Mouse (Mus musculus): ENCODE measurements at regions not wholly inside any gene's neighbourhood (a gene's known extent, or its start where the extent isn't known, plus 50 kb on each side); places are given as distances from the start of the nearest gene placed in this dataset.
"Not testable (repeated sequence)": the region's sequence is repeated elsewhere in the genome, so short reads cannot be mapped to it uniquely, and the experiment has no call there.

DNA sequence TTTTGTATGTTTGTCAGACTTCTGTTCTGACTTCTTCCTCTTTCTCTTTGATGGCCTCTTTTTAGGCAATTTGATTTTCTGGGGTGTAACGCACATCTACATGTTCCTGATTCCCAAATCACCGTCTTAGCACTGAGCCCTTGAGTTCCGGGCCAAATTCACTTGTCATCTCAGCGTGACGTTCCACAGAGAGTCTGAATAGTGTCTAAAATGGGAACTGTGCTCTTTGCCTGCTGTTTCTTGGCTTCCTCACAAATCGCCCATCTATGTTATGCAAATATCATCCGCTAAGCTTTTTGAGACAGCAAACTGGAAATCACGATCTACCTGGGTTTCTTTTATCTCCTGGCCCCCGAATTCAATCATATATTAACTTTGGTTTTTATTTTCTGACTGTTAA lies 223.8 kb upstream of the Gm6793 start:
- TF ChIP-seq CTCF (IDR thresholded peaks at IDR 0.05; ENCODE audit: low read depth) (no peak), EP300 (IDR thresholded peaks at IDR 0.05; ENCODE audit: low read depth) (no peak)
- 78% methylated on average over 9 of the region's 9 CpGs for WGBS (ENCODE audit: insufficient replicate concordance)
- DNase-seq = no peak
- no peak overlapping the region for H3K4me2 ChIP-seq (ENCODE audit: low read depth, low read length)
- H3K9me3 ChIP-seq (ENCODE audit: low read length) = 0 out of 2 replicates have a peak, but pooled peaks cover 2% of the 10 kb centered on the region
- H3K27me3 ChIP-seq (ENCODE audit: insufficient read depth, low read length) = no peaks in the 10 kb centered on the region
- no peak overlapping the region for H3K27ac ChIP-seq (ENCODE audit: low read depth)
- H3K4me1 ChIP-seq (ENCODE audit: insufficient read depth) = no peaks in the 10 kb centered on the region
- H3K4me3 ChIP-seq (ENCODE audit: low read depth, low read length) = no peak overlapping the region
- ATAC-seq = no peak
- no peak overlapping the region for H3K9ac ChIP-seq (replicated peaks)
- no peaks in the 10 kb centered on the region for H3K36me3 ChIP-seq (replicated peaks; ENCODE audit: insufficient read depth, low read length)

DNA sequence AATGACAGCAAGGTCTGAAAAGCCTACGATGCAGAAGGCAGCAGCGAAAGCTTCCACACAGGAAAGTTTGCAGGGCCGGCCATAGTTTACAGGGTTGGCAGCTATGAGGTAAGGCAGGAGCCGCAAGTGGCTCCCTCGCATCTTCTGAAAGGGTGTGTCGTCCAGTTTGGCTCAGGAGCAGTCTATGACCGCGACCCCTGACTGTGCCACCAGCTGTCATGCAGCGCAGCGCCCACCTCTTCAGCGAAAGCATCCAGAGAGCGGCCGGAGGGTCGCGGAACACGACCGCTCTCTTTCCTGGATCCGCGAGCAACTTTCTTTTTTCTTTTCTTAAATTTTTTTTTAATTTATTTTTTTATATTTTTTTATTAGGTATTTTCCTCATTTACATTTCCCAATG lies 221.9 kb upstream of the Gm6793 start:
- not testable (repeated sequence) for DNase-seq; H3K36me3 ChIP-seq (replicated peaks; ENCODE audit: insufficient read depth, low read length); H3K27ac ChIP-seq (ENCODE audit: low read depth); H3K4me1 ChIP-seq (ENCODE audit: insufficient read depth); H3K4me2 ChIP-seq (ENCODE audit: low read depth, low read length); ATAC-seq; H3K9me3 ChIP-seq (ENCODE audit: low read length); H3K27me3 ChIP-seq (ENCODE audit: insufficient read depth, low read length); H3K4me3 ChIP-seq (ENCODE audit: low read depth, low read length); H3K9ac ChIP-seq (replicated peaks)
- 83% methylated on average over 18 of the region's 19 CpGs for WGBS (ENCODE audit: insufficient replicate concordance)

DNA sequence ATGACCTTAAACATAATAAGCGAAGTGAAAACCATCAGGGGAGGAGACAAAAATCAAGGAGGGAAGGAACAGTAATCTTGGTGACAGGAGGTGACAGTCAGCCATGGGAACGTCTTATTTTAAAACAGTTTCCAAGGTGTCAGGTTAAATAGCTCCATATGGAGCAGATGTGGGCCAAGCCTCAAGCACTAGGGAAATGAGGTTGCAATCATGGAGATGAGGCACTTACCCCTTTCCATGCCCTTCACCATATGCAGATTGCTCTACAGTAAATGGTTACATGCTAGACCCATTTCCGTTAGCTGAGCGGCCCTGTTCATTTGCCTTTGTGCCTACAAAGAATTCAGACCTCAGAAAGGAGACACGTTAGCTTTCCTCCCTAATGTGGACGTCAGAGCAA lies 204.8 kb upstream of the Gm6793 start:
- no peaks in the 10 kb centered on the region for H3K27me3 ChIP-seq (ENCODE audit: insufficient read depth, low read length)
- H3K9ac ChIP-seq (replicated peaks) = no peak overlapping the region
- no peak overlapping the region for H3K4me3 ChIP-seq (ENCODE audit: low read depth, low read length)
- no peak overlapping the region for H3K4me2 ChIP-seq (ENCODE audit: low read depth, low read length)
- no peak for TF ChIP-seq CTCF (IDR thresholded peaks at IDR 0.05; ENCODE audit: low read depth)
- TF ChIP-seq EP300 (IDR thresholded peaks at IDR 0.05; ENCODE audit: low read depth) = no peak
- ATAC-seq = no peak
- 71% methylated on average over 6 of the region's 6 CpGs for WGBS (ENCODE audit: insufficient replicate concordance)
- H3K9me3 ChIP-seq (ENCODE audit: low read length) = no peaks in the 10 kb centered on the region
- no peaks in the 10 kb centered on the region for H3K36me3 ChIP-seq (replicated peaks; ENCODE audit: insufficient read depth, low read length)
- H3K27ac ChIP-seq (ENCODE audit: low read depth) = no peak overlapping the region
- H3K4me1 ChIP-seq (ENCODE audit: insufficient read depth) = no peaks in the 10 kb centered on the region
- DNase-seq = no peak

DNA sequence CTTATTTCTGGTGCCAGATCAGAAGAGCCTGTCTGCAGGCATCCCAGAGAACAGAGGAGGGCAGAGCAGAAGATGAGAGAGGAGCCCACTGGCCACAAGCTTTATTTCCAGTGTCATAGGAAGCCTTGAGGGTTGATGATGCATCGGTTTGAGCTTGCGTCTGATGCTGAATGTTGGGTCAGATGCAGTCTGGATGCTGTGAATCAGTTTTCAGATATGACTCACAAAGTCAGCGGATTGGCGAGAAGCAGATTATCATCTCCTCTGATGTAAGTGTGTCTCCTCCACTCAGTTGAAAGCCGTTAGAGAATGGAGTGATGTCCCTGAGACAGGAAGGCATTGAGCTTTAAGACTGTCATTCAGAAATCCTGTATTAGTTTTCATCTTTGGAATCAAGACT lies 197.3 kb upstream of the Gm6793 start:
- Histone ChIP-seq H3K4me3 (ENCODE audit: low read depth, low read length) (no peak overlapping the region), H3K36me3 (replicated peaks; ENCODE audit: insufficient read depth, low read length) (no peaks in the 10 kb centered on the region), H3K4me1 (ENCODE audit: insufficient read depth) (no peaks in the 10 kb centered on the region), H3K9me3 (ENCODE audit: low read length) (no peaks in the 10 kb centered on the region), H3K27ac (ENCODE audit: low read depth) (no peak overlapping the region), H3K9ac (replicated peaks) (no peak overlapping the region), H3K4me2 (ENCODE audit: low read depth, low read length) (no peak overlapping the region), H3K27me3 (ENCODE audit: insufficient read depth, low read length) (no peaks in the 10 kb centered on the region)
- TF ChIP-seq CTCF (IDR thresholded peaks at IDR 0.05; ENCODE audit: low read depth) = no peak
- TF ChIP-seq EP300 (IDR thresholded peaks at IDR 0.05; ENCODE audit: low read depth) = no peak
- ATAC-seq (no peak), DNase-seq (no peak)
- 80% methylated on average over 5 of the region's 5 CpGs for WGBS (ENCODE audit: insufficient replicate concordance)

DNA sequence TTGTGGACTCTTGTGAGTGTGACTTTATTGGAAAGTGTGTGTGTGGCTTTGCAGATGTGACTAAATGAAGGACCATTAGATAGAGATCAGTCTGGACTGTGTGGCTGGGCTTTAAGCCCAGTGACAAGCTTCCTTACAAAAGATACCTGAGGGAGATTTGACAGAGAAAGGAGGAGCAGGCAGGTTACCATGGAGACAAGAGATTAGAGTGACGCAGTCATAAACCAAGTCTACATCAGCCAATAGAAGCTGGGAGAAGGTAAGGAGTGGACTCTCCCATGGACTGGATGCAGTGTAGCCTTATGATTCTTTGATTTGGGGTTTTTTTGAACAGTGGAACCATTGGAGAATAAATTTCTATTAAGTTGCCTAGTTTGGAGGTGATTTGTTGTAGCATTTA lies 181.6 kb upstream of the Gm6793 start:
- Histone ChIP-seq H3K9ac (replicated peaks) (no peak overlapping the region), H3K27me3 (ENCODE audit: insufficient read depth, low read length) (no peaks in the 10 kb centered on the region), H3K4me3 (ENCODE audit: low read depth, low read length) (no peak overlapping the region), H3K36me3 (replicated peaks; ENCODE audit: insufficient read depth, low read length) (no peaks in the 10 kb centered on the region), H3K4me2 (ENCODE audit: low read depth, low read length) (no peak overlapping the region), H3K9me3 (ENCODE audit: low read length) (no peaks in the 10 kb centered on the region), H3K4me1 (ENCODE audit: insufficient read depth) (no peaks in the 10 kb centered on the region), H3K27ac (ENCODE audit: low read depth) (no peak overlapping the region)
- TF ChIP-seq EP300 (IDR thresholded peaks at IDR 0.05; ENCODE audit: low read depth) (no peak), CTCF (IDR thresholded peaks at IDR 0.05; ENCODE audit: low read depth) (no peak)
- no peak for ATAC-seq
- no peak for DNase-seq
- 60% methylated on average over 1 of the region's 1 CpGs for WGBS (ENCODE audit: insufficient replicate concordance)

DNA sequence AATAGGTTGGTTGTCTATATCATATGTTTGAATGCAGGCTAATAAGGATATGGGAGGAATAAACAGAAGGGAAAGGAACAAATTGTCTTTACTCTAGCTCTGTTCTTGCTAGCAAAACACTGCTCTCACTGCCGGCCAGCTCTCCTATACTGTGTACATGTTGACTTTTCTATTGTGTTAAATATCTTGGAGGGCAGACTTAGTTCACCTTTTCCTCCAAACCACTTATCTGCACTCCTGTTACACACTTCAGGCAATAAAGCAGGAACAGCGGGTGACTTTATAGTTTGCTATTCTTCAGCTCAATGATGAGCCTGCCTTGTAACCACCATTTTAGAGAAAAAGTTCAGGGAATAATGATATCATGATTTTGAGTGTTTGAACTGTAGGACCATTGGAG lies 181.0 kb upstream of the Gm6793 start:
- DNase-seq (no peak), ATAC-seq (no peak)
- TF ChIP-seq EP300 (IDR thresholded peaks at IDR 0.05; ENCODE audit: low read depth) = no peak
- no peak for TF ChIP-seq CTCF (IDR thresholded peaks at IDR 0.05; ENCODE audit: low read depth)
- Histone ChIP-seq H3K36me3 (replicated peaks; ENCODE audit: insufficient read depth, low read length) (no peaks in the 10 kb centered on the region), H3K9me3 (ENCODE audit: low read length) (no peaks in the 10 kb centered on the region), H3K4me1 (ENCODE audit: insufficient read depth) (no peaks in the 10 kb centered on the region), H3K27ac (ENCODE audit: low read depth) (no peak overlapping the region), H3K4me3 (ENCODE audit: low read depth, low read length) (no peak overlapping the region), H3K4me2 (ENCODE audit: low read depth, low read length) (no peak overlapping the region), H3K27me3 (ENCODE audit: insufficient read depth, low read length) (no peaks in the 10 kb centered on the region), H3K9ac (replicated peaks) (no peak overlapping the region)
- 58% methylated on average over 2 of the region's 2 CpGs for WGBS (ENCODE audit: insufficient replicate concordance)

DNA sequence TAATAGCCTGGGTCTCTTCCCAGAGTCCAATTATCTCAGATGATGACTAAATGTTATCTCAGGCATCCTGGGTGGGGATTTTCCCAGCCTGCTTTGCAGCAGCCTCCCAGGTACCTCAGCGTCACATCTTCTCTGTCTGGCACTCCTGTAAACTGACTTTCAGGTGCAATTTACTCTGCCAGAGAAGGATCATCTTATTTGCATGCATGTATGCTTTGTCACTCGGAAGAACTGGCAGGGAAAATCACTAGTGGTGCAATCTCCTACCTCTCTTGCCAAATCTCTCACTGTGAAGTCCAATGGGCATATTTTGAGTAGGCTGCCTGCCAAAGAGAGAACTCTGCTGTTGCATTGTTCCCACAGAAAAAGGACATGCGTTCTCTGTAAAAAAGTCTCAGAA lies 177.0 kb upstream of the Gm6793 start:
- TF ChIP-seq EP300 (IDR thresholded peaks at IDR 0.05; ENCODE audit: low read depth) = no peak
- TF ChIP-seq CTCF (IDR thresholded peaks at IDR 0.05; ENCODE audit: low read depth) = no peak
- Histone ChIP-seq H3K9ac (replicated peaks) (no peak overlapping the region), H3K36me3 (replicated peaks; ENCODE audit: insufficient read depth, low read length) (no peaks in the 10 kb centered on the region), H3K4me1 (ENCODE audit: insufficient read depth) (no peaks in the 10 kb centered on the region), H3K9me3 (ENCODE audit: low read length) (no peaks in the 10 kb centered on the region), H3K4me2 (ENCODE audit: low read depth, low read length) (no peak overlapping the region), H3K27me3 (ENCODE audit: insufficient read depth, low read length) (no peaks in the 10 kb centered on the region), H3K4me3 (ENCODE audit: low read depth, low read length) (no peak overlapping the region), H3K27ac (ENCODE audit: low read depth) (no peak overlapping the region)
- 59% methylated on average over 3 of the region's 3 CpGs for WGBS (ENCODE audit: insufficient replicate concordance)
- no peak for DNase-seq
- ATAC-seq = no peak
